Mouse (Mus musculus): ENCODE results near the gene Dnajc12.

DNA sequence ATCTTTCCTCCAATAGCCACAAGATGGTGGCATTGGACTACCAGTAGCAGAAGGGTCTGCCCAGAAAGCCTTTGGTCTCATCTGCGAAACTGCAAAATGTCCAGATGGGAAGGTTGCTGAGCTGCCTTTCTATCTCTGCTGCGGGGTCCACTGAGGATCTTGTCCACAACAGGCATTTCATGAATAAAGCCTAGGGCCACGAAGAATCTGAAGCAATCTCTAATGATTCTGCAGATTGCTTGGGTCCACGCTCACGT is 40.4 kb downstream of the Dnajc12 start:
- no peak for TF ChIP-seq POLR2A (IDR thresholded peaks at IDR 0.05; ENCODE audit: borderline replicate concordance, control insufficient read depth, low read depth, low read length)
- TF ChIP-seq CTCF (IDR thresholded peaks at IDR 0.05; ENCODE audit: control insufficient read depth, insufficient read depth, low read length) = no peak
